Mouse (Mus musculus) left cerebral cortex, postnatal 10 days (tissue): Measurements from ENCODE around the gene Crabp1. TPM values are rescaled to one million over a fixed set of nuclear protein-coding genes. Genes with fewer than 3 reads are reported as not detected.
A peak's percentile ranks its signal among the peaks of the same experiment; 100 is the strongest.

ENCODE experiments used
- DNase-seq, 2 experiments: peaks; one replicate each; pipeline ENCODE4 v3.0.0; 2021 to 2022; ENCODE audit warnings: low spot score in 2 of 2, mixed read lengths in 1 of 2; ENCODE audit errors: extremely low spot score in 1 of 2
- intact Hi-C: fragments of 180-260 bp; cut with DNase I; formaldehyde crosslinking; loops from one replicate; pipeline ENCODE4 v1.15.1; 2025
- total RNA-seq, 2 experiments: library from RNA; stranded (reverse); gene quantifications; 2 replicates each; pipeline ENCODE4 v1.2.3; 2021

Crabp1 gene
- total RNA-seq, 2 experiments from 2014 or later, result 2.6 to 9.5 TPM

DNA sequence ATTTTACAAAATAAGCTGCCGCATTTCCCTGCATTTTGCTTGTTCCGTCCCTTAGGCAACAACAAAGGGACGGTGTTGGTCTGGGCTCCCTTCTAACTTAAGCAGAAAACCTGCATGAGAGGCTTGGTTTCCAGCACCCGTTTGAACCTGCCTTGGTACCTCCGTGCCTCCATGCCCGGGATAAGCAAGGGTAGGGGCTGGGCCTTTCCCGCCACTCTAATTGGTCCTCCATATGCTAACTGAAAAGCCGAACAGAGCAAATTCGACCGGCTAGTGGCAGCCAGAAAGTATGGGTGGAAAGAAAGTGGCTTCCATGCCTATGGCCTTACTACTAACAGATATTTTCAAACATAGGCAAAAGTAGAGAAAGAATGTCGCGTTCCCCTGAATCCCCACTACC lies 457 bp upstream of the Crabp1 start:
- no peak for DNase-seq
- intact Hi-C loops, result no loop called here

- DNase-seq, result no peak
- intact Hi-C loops, result no loop called here
Observed at GRCm38 (mm10) chr9:54765336-54766085, 963 bp downstream of the Crabp1 start.

DNA sequence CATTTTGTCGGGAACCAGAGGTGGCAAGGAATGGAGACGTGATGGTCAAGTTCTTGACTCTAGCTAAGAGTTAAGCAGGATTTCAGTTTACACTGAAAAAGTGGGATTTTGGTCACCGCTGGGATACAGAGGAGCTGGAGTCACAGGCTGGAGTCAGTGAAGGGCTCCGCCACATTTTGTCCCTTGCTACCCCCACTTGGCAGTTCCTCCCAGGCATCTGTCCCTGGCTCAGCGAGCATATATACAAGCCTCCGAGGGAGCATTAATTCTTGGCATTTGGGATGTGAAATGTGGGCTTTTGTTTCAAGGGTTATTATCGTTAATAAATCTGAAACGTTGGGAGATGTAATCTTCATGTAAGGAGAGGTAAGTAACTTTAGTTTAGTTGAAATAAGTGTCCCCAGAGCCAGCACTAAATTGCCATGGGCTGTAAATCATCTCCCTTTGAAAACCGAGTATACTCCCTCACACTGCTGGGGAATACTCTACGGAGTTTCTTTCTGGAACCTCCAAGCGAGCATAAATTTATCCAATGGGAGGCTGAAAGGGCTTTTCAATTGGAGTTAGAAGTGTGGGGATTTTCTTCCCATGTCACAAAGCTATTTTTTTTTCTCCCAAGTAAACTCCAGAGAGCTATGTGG lies 5.7 kb downstream of the Crabp1 start:
- DNase-seq, result no peak
- intact Hi-C loops, result no loop called here

DNA sequence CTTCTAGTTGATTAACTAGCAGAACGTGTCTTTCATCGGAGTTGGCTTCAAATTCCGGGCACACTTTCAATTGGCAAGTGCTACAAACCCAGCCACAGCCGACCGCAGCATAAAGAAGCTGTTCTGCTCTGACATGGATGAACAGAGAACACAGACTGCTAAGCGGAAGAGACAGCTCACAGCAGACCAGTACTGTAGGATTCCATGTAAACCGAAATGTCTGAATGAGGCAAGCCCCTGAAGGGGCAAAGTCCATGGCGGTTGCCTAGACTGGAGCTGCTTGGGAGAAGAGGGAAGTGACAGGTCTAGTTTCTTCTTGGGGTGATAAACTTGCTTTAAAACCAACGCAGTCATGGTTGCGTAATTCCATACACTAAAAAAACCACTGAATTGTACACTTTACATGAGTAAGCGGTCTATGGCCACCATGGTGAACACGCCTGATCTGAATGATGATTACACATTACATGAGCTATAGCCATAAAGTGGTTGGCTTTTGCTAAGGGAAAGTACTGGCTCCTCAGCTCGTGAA lies 12.0 kb downstream of the Crabp1 start:
- intact Hi-C loops, result no loop called here
- no peak for DNase-seq

DNA sequence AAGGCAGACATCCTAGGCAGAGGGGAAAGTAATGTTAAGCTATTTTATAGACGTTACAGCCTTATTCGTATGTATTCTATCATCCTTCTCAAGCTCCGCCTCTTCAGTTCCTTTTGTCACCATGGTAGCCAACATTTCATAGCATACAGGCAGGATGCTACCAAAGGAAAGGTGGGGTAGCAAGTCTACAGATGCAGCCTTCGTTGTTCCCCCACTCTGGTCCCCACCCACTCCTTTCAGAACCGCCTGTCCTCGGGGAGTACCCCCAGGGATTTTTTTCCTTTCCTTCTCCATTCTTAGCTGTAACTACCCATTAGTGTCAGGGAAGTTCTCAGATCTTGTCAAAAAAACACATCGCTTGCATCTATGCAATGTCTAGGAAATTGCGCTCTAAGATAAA lies 14.7 kb downstream of the Crabp1 start:
- DNase-seq, result no peak

GRCm38 (mm10) chr9:54782504-54782903 lies 18.0 kb downstream of the Crabp1 start:
- intact Hi-C loops, result no loop called here
- DNase-seq, result no peak

More for the DNA sequence above, 14.7 kb downstream of the Crabp1 start:
- intact Hi-C loops, result no loop called here

DNA sequence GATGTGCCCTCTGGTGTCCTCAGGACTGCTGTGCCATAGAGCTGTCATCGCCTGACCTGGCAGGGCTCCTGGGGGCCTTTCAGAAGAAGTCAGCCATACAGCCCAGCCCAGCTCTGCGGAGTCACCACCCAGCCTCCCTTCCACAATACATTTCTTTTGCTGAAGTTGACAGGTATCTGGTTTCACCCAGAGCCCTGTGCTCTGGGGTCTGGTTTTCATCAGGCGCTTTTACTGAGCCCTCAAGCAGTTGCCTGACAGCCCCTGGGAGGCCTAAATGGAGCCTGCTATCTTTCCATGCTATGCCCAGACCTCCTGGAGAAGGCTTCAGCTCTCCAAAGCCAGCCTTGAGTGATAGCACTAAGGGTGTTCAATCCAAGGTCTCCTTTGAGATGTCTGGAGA lies 19.5 kb downstream of the Crabp1 start:
- intact Hi-C loops, result no loop called here
- DNase-seq, result no peak

- no peak for DNase-seq
- intact Hi-C loops, result no loop called here
Observed at GRCm38 (mm10) chr9:54785215-54785614, 20.7 kb downstream of the Crabp1 start.

DNA sequence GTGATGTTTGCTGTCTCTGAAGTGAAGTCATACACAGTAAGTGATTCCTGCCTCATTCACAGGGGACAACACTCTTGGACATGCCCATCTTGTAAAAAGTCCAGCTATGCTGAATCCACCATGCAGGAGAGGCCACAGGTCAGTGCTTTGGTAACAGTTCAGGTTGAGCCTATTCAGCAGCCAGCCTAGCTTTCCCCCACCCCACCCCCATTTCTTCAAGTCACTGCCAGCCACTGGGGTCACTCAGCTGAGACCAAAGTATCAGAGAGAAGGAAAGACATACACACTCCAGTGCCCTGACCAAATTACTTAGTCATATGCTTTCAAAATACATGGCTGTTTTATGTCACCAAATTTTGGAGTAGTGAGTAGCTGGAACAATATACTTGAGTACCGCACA lies 21.5 kb downstream of the Crabp1 start:
- intact Hi-C loops, result no loop called here
- DNase-seq, result no peak

GRCm38 (mm10) chr9:54787760-54788159 lies 23.2 kb downstream of the Crabp1 start:
- peak in 1 of 2 experiments; percentile 42 for DNase-seq
- intact Hi-C loops, result no loop called here

- peak in 1 of 2 experiments; percentile 34 for DNase-seq
Observed at GRCm38 (mm10) chr9:54790271-54790670, 25.7 kb downstream of the Crabp1 start.

DNA sequence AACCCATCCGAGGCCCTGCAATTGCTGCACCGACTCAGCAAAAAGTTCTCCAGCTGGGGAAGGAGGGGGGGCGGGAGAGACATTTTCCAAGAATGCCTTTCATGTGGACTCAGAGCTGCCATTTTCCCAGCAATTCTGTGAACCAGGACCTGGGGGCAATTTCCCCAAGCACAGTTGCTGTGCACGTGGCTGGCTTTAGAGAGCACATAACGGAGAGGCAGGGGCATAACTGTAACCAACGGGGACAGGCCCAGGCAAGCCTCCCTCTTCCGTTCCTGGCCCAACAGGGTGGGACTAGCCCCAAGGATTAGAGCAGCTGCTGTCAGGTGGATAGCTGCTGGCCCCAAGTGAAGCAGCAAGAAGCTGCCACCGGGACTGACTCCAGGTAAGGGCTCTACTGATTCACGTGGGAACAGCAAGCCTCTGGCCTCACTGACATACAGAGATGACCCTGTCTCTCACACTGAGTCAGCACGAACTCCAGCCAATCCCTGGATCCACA lies 37.0 kb downstream of the Crabp1 start:
- intact Hi-C loops, result no loop called here
- DNase-seq, result no peak

More at GRCm38 (mm10) chr9:54790271-54790670, 25.7 kb downstream of the Crabp1 start:
- intact Hi-C loops, result no loop called here

GRCm38 (mm10) chr9:54802749-54803679 lies 38.5 kb downstream of the Crabp1 start:
- intact Hi-C loops, result no loop called here
- no peak for DNase-seq

- intact Hi-C loops, result no loop called here
- DNase-seq, result no peak
Observed at GRCm38 (mm10) chr9:54804351-54804750, 39.8 kb downstream of the Crabp1 start.

- DNase-seq, result no peak
- intact Hi-C loops, result no loop called here
Observed at GRCm38 (mm10) chr9:54807761-54808160, 43.2 kb downstream of the Crabp1 start.

DNA sequence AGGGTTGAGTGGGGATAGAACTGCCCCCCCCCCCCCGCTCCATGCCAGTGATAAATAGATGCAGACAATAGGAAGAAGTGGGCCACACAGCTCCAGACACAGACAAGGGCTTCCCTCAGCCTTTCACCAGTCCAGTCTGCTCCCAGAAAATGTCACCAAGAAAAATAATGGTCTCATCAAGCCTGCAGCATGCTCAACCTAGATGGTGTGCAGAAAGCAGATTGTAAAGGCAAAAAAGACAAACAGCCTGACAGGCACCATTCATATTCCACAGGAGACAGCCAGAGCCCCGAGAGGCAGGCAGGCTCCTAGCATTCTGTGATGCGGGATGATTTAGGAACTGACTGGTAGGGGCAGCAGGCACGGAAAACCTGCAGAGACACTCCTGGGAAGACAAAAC lies 45.4 kb downstream of the Crabp1 start:
- DNase-seq, result no peak
- intact Hi-C loops, result no loop called here

- DNase-seq, result no peak
- intact Hi-C loops, result no loop called here
Observed at GRCm38 (mm10) chr9:54816508-54817201, 52.1 kb downstream of the Crabp1 start.

DNA sequence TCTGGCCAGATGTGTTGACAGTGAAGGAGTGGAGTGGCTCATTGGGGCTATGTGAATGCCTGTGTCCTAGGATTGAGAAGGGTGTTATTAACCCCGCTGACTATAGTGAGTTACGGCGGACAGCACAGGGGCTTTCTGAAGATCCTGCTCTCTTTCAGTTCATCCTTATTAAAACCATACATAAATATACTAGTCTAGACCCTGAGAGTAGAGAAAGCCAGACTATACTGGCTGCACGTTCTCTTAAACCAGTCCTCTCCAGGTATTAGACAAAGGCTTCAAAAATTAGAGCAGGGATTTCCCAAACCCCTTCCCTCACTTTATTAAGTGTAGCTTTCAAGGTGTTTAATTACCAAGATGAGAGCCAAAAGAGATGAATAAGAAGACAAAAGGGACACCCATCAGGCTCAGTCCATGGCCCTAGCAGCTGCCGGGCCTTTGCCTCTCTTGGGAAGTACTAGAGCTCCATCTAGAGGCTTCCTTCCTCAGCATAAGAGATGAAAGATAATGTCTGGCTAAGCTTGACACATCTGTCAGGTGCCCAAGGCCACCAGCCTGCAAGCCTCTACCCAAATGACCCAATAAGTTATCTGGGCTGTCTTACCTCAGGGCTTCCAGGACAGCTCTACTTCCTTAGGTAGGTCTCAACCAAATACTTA lies 57.0 kb downstream of the Crabp1 start:
- intact Hi-C loops, result loop anchor here (1.0 to 10.0 kb wide), 3 partner anchors 85 to 297 kb away; no protein-coding TSS in a partner anchor
- DNase-seq, result peak; percentile 47 to 56
